Mouse (Mus musculus): ENCODE results near the gene Pgpep1.

Gene Pgpep1

GRCm38 (mm10) chr8:70660273-70660725, at the start of gene Pgpep1:
Pgpep1 (minus strand) TSS chr8:70660388.
- no peak for DNase-seq (ENCODE audit: low spot score in 2 of 2)

- DNase-seq (ENCODE audit: low spot score in 2 of 2), result no peak
These were observed 49.6 kb upstream of the Pgpep1 start for GRCm38 (mm10) chr8:70709794-70710193.

GRCm38 (mm10) chr8:70708281-70708680, 48.1 kb upstream of the Pgpep1 start:
- no peak for DNase-seq (ENCODE audit: low spot score in 2 of 2)

GRCm38 (mm10) chr8:70703287-70703686, 43.1 kb upstream of the Pgpep1 start, which contains the start of gene Iqcn:
Iqcn (plus strand) TSS chr8:70703457.
- no peak for DNase-seq (ENCODE audit: low spot score in 2 of 2)

GRCm38 (mm10) chr8:70702842-70703182, 42.6 kb upstream of the Pgpep1 start:
- peak; percentile 83 to 89 for DNase-seq (ENCODE audit: low spot score in 2 of 2)

- peak in 1 of 2 experiments; percentile 38 for DNase-seq (ENCODE audit: low spot score in 2 of 2)
These were observed 42.0 kb upstream of the Pgpep1 start for GRCm38 (mm10) chr8:70701982-70702841.

- DNase-seq (ENCODE audit: low spot score in 2 of 2), result no peak
These were observed 41.1 kb upstream of the Pgpep1 start for GRCm38 (mm10) chr8:70701048-70701981.

GRCm38 (mm10) chr8:70700555-70700922, 40.4 kb upstream of the Pgpep1 start:
- peak; percentile 87 to 89 for DNase-seq (ENCODE audit: low spot score in 2 of 2)

GRCm38 (mm10) chr8:70699834-70700554, 39.8 kb upstream of the Pgpep1 start:
- peak; percentile 84 to 85 for DNase-seq (ENCODE audit: low spot score in 2 of 2)

GRCm38 (mm10) chr8:70699116-70699833, 39.1 kb upstream of the Pgpep1 start:
- DNase-seq (ENCODE audit: low spot score in 2 of 2), result peak; percentile 66 to 72

GRCm38 (mm10) chr8:70698310-70699109, 38.3 kb upstream of the Pgpep1 start, which contains the start of gene Jund:
Jund (plus strand) TSS chr8:70698949.
- peak; percentile 99 for DNase-seq (ENCODE audit: low spot score in 2 of 2)

GRCm38 (mm10) chr8:70697366-70698250, 37.4 kb upstream of the Pgpep1 start:
- no peak for DNase-seq (ENCODE audit: low spot score in 2 of 2)

GRCm38 (mm10) chr8:70696946-70697345, 36.8 kb upstream of the Pgpep1 start:
- no peak for DNase-seq (ENCODE audit: low spot score in 2 of 2)

- peak in 1 of 2 experiments; percentile 73 for DNase-seq (ENCODE audit: low spot score in 2 of 2)
These were observed 36.1 kb upstream of the Pgpep1 start for GRCm38 (mm10) chr8:70696019-70696885.

- peak in 1 of 2 experiments; percentile 46 for DNase-seq (ENCODE audit: low spot score in 2 of 2)
These were observed 35.3 kb upstream of the Pgpep1 start for GRCm38 (mm10) chr8:70695318-70696018.

- no peak for DNase-seq (ENCODE audit: low spot score in 2 of 2)
These were observed 33.4 kb upstream of the Pgpep1 start for GRCm38 (mm10) chr8:70693636-70694035.

GRCm38 (mm10) chr8:70691727-70692231, 31.6 kb upstream of the Pgpep1 start:
- no peak for DNase-seq (ENCODE audit: low spot score in 2 of 2)
